Mouse (Mus musculus) midbrain, embryonic 13.5 days (tissue): Measurements from ENCODE around the gene Hist1h2bm. TPM values are rescaled to one million over a fixed set of nuclear protein-coding genes. Genes with fewer than 3 reads are reported as not detected.
"Not testable (repeated sequence)": the region's sequence is repeated elsewhere in the genome, so short reads cannot be mapped to it uniquely, and the experiment has no call there.

Source experiments
- ATAC-seq: fragments of 200-750 bp; cut with Nextera tagmentation; 2 replicates; pipeline ENCODE4 v1.8.0; 2017; ENCODE audit warnings: mild to moderate bottlenecking, moderate TSS enrichment, moderate library complexity
- H3K27ac ChIP-seq: fragments of 300-500 bp; sonication (generic); 2 replicates; pipeline ENCODE4 v1.5.1; 2015; ENCODE audit warnings: inconsistent platforms, mild to moderate bottlenecking, moderate library complexity
- H3K27me3 ChIP-seq: fragments of 300-500 bp; sonication (generic); 2 replicates; pipeline ENCODE4 v1.6.1; 2015; ENCODE audit warnings: mild to moderate bottlenecking, inconsistent platforms
- H3K36me3 ChIP-seq: fragments of 300-500 bp; sonication (generic); 2 replicates; pipeline ENCODE4 v1.6.1; 2015; ENCODE audit warnings: mild to moderate bottlenecking, inconsistent platforms
- H3K4me1 ChIP-seq: fragments of 300-500 bp; sonication (generic); replicated peaks from 2 replicates; pipeline ENCODE4 v1.6.1; 2015; ENCODE audit warnings: inconsistent platforms
- H3K4me2 ChIP-seq: fragments of 300-500 bp; sonication (generic); replicated peaks from 2 replicates; pipeline ENCODE4 v1.6.1; 2015; ENCODE audit warnings: moderate library complexity, mild to moderate bottlenecking, inconsistent platforms
- H3K4me3 ChIP-seq: fragments of 300-500 bp; sonication (generic); replicated peaks from 2 replicates; pipeline ENCODE4 v1.5.1; 2015; ENCODE audit warnings: mild to moderate bottlenecking, inconsistent platforms
- H3K9ac ChIP-seq: fragments of 300-500 bp; sonication (generic); replicated peaks from 2 replicates; pipeline ENCODE4 v1.6.1; 2015; ENCODE audit warnings: mild to moderate bottlenecking, inconsistent platforms
- H3K9me3 ChIP-seq: fragments of 300-500 bp; sonication (generic); 2 replicates; pipeline ENCODE4 v1.6.1; 2016; ENCODE audit warnings: mild to moderate bottlenecking, inconsistent platforms
- WGBS: fragments of 180-500 bp; shearing (Covaris S2); methylation state at CpG from one replicate; pipeline ENCODE4 v1.1.7; 2015; 5-methylcytosine and 5-hydroxymethylcytosine counted together
- microRNA-seq: library from miRNA; unstranded; fragments of <30 nt; microRNA quantifications from one replicate; pipeline ENCODE4, GENCODE M21; 2016
- polyA plus RNA-seq: library from polyadenylated mRNA; unstranded; fragments of >200 nt; fragmentation: Nextera tagmentation; extraction: Ambion mirVana; gene quantifications from 2 replicates; pipeline ENCODE4 v1.2.1, GENCODE M21; 2015

The Hist1h2bm gene
- polyA plus RNA-seq, 1 experiment from 2014 or later: 4.2 TPM

- peak; percentile 0; the same call in 1 of the 2 replicates for ATAC-seq
- H3K27me3 ChIP-seq, H3K36me3 ChIP-seq, H3K9me3 ChIP-seq: not testable (repeated sequence)
- peak overlapping the region; percentile 95 for H3K27ac ChIP-seq
- H3K9ac ChIP-seq: peak overlapping the region; percentile 66
- H3K4me1 ChIP-seq: peaks cover 26% of the 10 kb centered on the region
- H3K4me2 ChIP-seq: peak overlapping the region; percentile 76
- under 1% methylated on average over 18 of the region's 26 CpGs for WGBS
- H3K4me3 ChIP-seq: peak overlapping the region; percentile 43
These were observed 32.6 kb downstream of the Hist1h2bm start for GRCm38 (mm10) chr13:21754294-21755001.

GRCm38 (mm10) chr13:21755707-21756106 is 33.9 kb downstream of the Hist1h2bm start:
- no peak overlapping the region for H3K4me2 ChIP-seq
- 69% methylated on average over 1 of the region's 1 CpGs for WGBS

More at GRCm38 (mm10) chr13:21755707-21756106, 33.9 kb downstream of the Hist1h2bm start:
- no peaks in the 10 kb centered on the region for H3K36me3 ChIP-seq
- no peaks in the 10 kb centered on the region for H3K9me3 ChIP-seq
- ATAC-seq: no peak
- H3K27ac ChIP-seq: no peak overlapping the region
- H3K4me1 ChIP-seq: peaks cover 23% of the 10 kb centered on the region
- no peaks in the 10 kb centered on the region for H3K27me3 ChIP-seq
- H3K4me3 ChIP-seq: no peak overlapping the region
- H3K9ac ChIP-seq: no peak overlapping the region

Small RNAs within 50 kb of the gene (microRNA-seq; reads per million reads assigned to microRNA genes)
- gene Gm44357: not detected
- not detected for gene Gm44367
- not detected for gene Gm44454

Other genes with a start within 250 kb of the Hist1h2bm start
- 9.4 and 9.5 TPM in 2 replicates for gene Zkscan4, start 243.1 kb upstream of the Hist1h2bm start, polyA plus RNA-seq
- gene Gm10065, start 242.6 kb upstream of the Hist1h2bm start, polyA plus RNA-seq: 3.7 TPM in 1 of 2 replicates, not detected in the other
- gene AK157302, start 226.8 kb upstream of the Hist1h2bm start, polyA plus RNA-seq: 0.46 and 0.57 TPM in 2 replicates
- gene Gm11273, start 220.6 kb upstream of the Hist1h2bm start, polyA plus RNA-seq: 5.9 and 7.4 TPM in 2 replicates
- gene Zkscan8, start 190.9 kb upstream of the Hist1h2bm start, polyA plus RNA-seq: 6.7 and 7.1 TPM in 2 replicates
- 0.17 and 0.23 TPM in 2 replicates for gene Olfr1366, start 179.2 kb upstream of the Hist1h2bm start, polyA plus RNA-seq
- 0.05 TPM in 1 of 2 replicates, not detected in the other for gene Olfr1535, start 162.2 kb upstream of the Hist1h2bm start, polyA plus RNA-seq
- not detected in 2 replicates for gene Olfr1364, start 140.3 kb upstream of the Hist1h2bm start, polyA plus RNA-seq
- gene Olfr1362, start 108.0 kb upstream of the Hist1h2bm start, polyA plus RNA-seq: not detected in 2 replicates
- 0.05 TPM in 1 of 2 replicates, not detected in the other for gene Olfr11, start 79.5 kb upstream of the Hist1h2bm start, polyA plus RNA-seq
- not detected in 2 replicates for gene Olfr1361, start 58.7 kb upstream of the Hist1h2bm start, polyA plus RNA-seq
- gene Olfr1360, start 44.6 kb upstream of the Hist1h2bm start, polyA plus RNA-seq: not detected in 2 replicates
- gene Olfr1359, start 23.9 kb upstream of the Hist1h2bm start, polyA plus RNA-seq: not detected in 2 replicates
- 1.8 TPM in 1 of 2 replicates, not detected in the other for gene Hist1h2bl, start 5.9 kb upstream of the Hist1h2bm start, polyA plus RNA-seq
- 12.9 and 37.4 TPM in 2 replicates for gene Hist1h2ai, start 5.6 kb upstream of the Hist1h2bm start, polyA plus RNA-seq
- 10.8 and 11.5 TPM in 2 replicates for gene Hist1h3h, start 4.4 kb upstream of the Hist1h2bm start, polyA plus RNA-seq
- gene Hist1h4j, start 13.0 kb downstream of the Hist1h2bm start, polyA plus RNA-seq: 0.82 and 1.0 TPM in 2 replicates
- gene Hist1h4k, start 28.5 kb downstream of the Hist1h2bm start, polyA plus RNA-seq: 1.1 and 3.0 TPM in 2 replicates
- gene Hist1h2ak, start 31.8 kb downstream of the Hist1h2bm start, polyA plus RNA-seq: 22.2 and 26.2 TPM in 2 replicates
- 2.5 and 6.7 TPM in 2 replicates for gene Hist1h2bn, start 32.1 kb downstream of the Hist1h2bm start, polyA plus RNA-seq
- 11.8 and 15.6 TPM in 2 replicates for gene Hist1h1b, start 58.6 kb downstream of the Hist1h2bm start, polyA plus RNA-seq
- gene Hist1h3i, start 61.3 kb downstream of the Hist1h2bm start, polyA plus RNA-seq: 79.2 and 91.2 TPM in 2 replicates
- gene Hist1h2an, start 65.2 kb downstream of the Hist1h2bm start, polyA plus RNA-seq: 8.5 TPM in 1 of 2 replicates, not detected in the other
- gene Hist1h2bp, start 65.4 kb downstream of the Hist1h2bm start, polyA plus RNA-seq: 0.66 and 1.7 TPM in 2 replicates
- gene Hist1h2bq, start 88.2 kb downstream of the Hist1h2bm start, polyA plus RNA-seq: 11.1 and 13.1 TPM in 2 replicates
- gene Hist1h2ao, start 88.4 kb downstream of the Hist1h2bm start, polyA plus RNA-seq: not detected in 2 replicates
- not detected in 2 replicates for gene Hist1h4m, start 89.7 kb downstream of the Hist1h2bm start, polyA plus RNA-seq
- gene Hist1h4n, start 110.2 kb downstream of the Hist1h2bm start, polyA plus RNA-seq: 11.0 and 11.2 TPM in 2 replicates
- 1,729 and 1,932 TPM in 2 replicates for gene Hist1h2ap, start 111.5 kb downstream of the Hist1h2bm start, polyA plus RNA-seq
- 11.3 and 12.2 TPM in 2 replicates for gene Hist1h2br, start 111.7 kb downstream of the Hist1h2bm start, polyA plus RNA-seq
- gene Zfp184, start 223.1 kb downstream of the Hist1h2bm start, polyA plus RNA-seq: 20.5 and 22.3 TPM in 2 replicates